Mouse (Mus musculus) hindbrain, embryonic 10.5 days (tissue): ENCODE measurements around the gene 2610301B20Rik. TPM values are rescaled to one million over a fixed set of nuclear protein-coding genes. Genes with fewer than 3 reads are reported as not detected.

Experiments
- DNase-seq: peaks from one replicate; pipeline ENCODE4 v3.0.0-alpha.2; 2017; ENCODE audit warnings: low spot score
- H3K27ac ChIP-seq: fragments of 300-500 bp; sonication (generic); 2 replicates; pipeline ENCODE4 v1.5.1; 2016; ENCODE audit warnings: mild to moderate bottlenecking, moderate library complexity
- H3K27me3 ChIP-seq: fragments of 300-500 bp; sonication (generic); 2 replicates; pipeline ENCODE4 v1.6.1; 2016; ENCODE audit warnings: mild to moderate bottlenecking; ENCODE audit not compliant: poor library complexity, insufficient read depth, severe bottlenecking
- H3K36me3 ChIP-seq: fragments of 300-500 bp; sonication (generic); 2 replicates; pipeline ENCODE4 v1.6.1; 2016; ENCODE audit warnings: mild to moderate bottlenecking, moderate library complexity
- H3K4me1 ChIP-seq: fragments of 300-500 bp; sonication (generic); replicated peaks from 2 replicates; pipeline ENCODE4 v1.6.1; 2016; ENCODE audit warnings: mild to moderate bottlenecking
- H3K4me3 ChIP-seq: fragments of 300-500 bp; sonication (generic); 2 replicates; pipeline ENCODE4 v1.5.1; 2016; ENCODE audit warnings: mild to moderate bottlenecking, moderate library complexity
- H3K9me3 ChIP-seq: fragments of 300-500 bp; sonication (generic); 2 replicates; pipeline ENCODE4 v1.6.1; 2016; ENCODE audit warnings: mild to moderate bottlenecking, moderate library complexity
- WGBS: fragments of 180-500 bp; shearing (Covaris S2); methylation state at CpG from one replicate; pipeline ENCODE4 v1.1.7; 2016; 5-methylcytosine and 5-hydroxymethylcytosine counted together
- polyA plus RNA-seq: library from polyadenylated mRNA; unstranded; fragments of >200 nt; fragmentation: Nextera tagmentation; extraction: Ambion mirVana; gene quantifications from 2 replicates; pipeline ENCODE4 v1.2.1, GENCODE M21; 2016

2610301B20Rik gene
- polyA plus RNA-seq, 1 experiment from 2014 or later = 40.4 TPM

GRCm38 (mm10) chr4:10914766-10915165 lies 40.5 kb downstream of the 2610301B20Rik start:
- Histone ChIP-seq H3K9me3 (no peaks in the 10 kb centered on the region), H3K27me3 (no peaks in the 10 kb centered on the region; the same call in 1 of the 2 replicates), H3K4me3 (no peak overlapping the region), H3K36me3 (no peaks in the 10 kb centered on the region), H3K4me1 (peaks cover 10% of the 10 kb centered on the region), H3K27ac (no peak overlapping the region)
- no peak for DNase-seq
- 73% methylated on average over 2 of the region's 2 CpGs for WGBS

GRCm38 (mm10) chr4:10915271-10915670 lies 41.0 kb downstream of the 2610301B20Rik start:
- Histone ChIP-seq H3K4me3 (no peak overlapping the region), H3K27me3 (no peaks in the 10 kb centered on the region; the same call in 1 of the 2 replicates), H3K36me3 (no peaks in the 10 kb centered on the region), H3K27ac (no peak overlapping the region), H3K9me3 (no peaks in the 10 kb centered on the region), H3K4me1 (peaks cover 10% of the 10 kb centered on the region)
- no peak for DNase-seq
- WGBS = 80% methylated on average over 3 of the region's 3 CpGs

- H3K4me3 ChIP-seq = no peak overlapping the region
- no peaks in the 10 kb centered on the region for H3K9me3 ChIP-seq
- no peak for DNase-seq
- 90% methylated on average over 8 of the region's 8 CpGs for WGBS
- H3K27me3 ChIP-seq = no peaks in the 10 kb centered on the region
- no peak overlapping the region; the same call in 1 of the 2 replicates for H3K27ac ChIP-seq
- H3K36me3 ChIP-seq = no peaks in the 10 kb centered on the region
- H3K4me1 ChIP-seq = peaks cover 10% of the 10 kb centered on the region
Observed at GRCm38 (mm10) chr4:10918402-10918801, 44.1 kb downstream of the 2610301B20Rik start.

GRCm38 (mm10) chr4:10919097-10919496 lies 44.8 kb downstream of the 2610301B20Rik start:
- Histone ChIP-seq H3K9me3 (no peaks in the 10 kb centered on the region), H3K36me3 (no peaks in the 10 kb centered on the region), H3K27ac (0 out of 2 replicates have a peak overlapping the region, but pooled peaks have one; percentile 17), H3K4me1 (peaks cover 8% of the 10 kb centered on the region), H3K27me3 (no peaks in the 10 kb centered on the region), H3K4me3 (no peak overlapping the region)
- WGBS = 56% methylated on average over 5 of the region's 5 CpGs
- DNase-seq = peak; percentile 21

GRCm38 (mm10) chr4:10919530-10919929 lies 45.2 kb downstream of the 2610301B20Rik start:
- no peaks in the 10 kb centered on the region for H3K27me3 ChIP-seq
- DNase-seq = no peak
- no peak overlapping the region for H3K27ac ChIP-seq
- H3K4me3 ChIP-seq = no peak overlapping the region
- H3K9me3 ChIP-seq = no peaks in the 10 kb centered on the region
- WGBS = 83% methylated on average over 3 of the region's 3 CpGs
- H3K36me3 ChIP-seq = no peaks in the 10 kb centered on the region
- H3K4me1 ChIP-seq = peaks cover 8% of the 10 kb centered on the region

- Histone ChIP-seq H3K9me3 (no peaks in the 10 kb centered on the region), H3K27me3 (no peaks in the 10 kb centered on the region), H3K36me3 (no peaks in the 10 kb centered on the region), H3K4me1 (peaks cover 8% of the 10 kb centered on the region), H3K4me3 (no peak overlapping the region), H3K27ac (no peak overlapping the region)
- WGBS = 94% methylated on average over 6 of the region's 6 CpGs
- no peak for DNase-seq
Observed at GRCm38 (mm10) chr4:10919987-10920386, 45.7 kb downstream of the 2610301B20Rik start.

GRCm38 (mm10) chr4:10920622-10921021 lies 46.3 kb downstream of the 2610301B20Rik start:
- Histone ChIP-seq H3K4me3 (no peak overlapping the region), H3K9me3 (no peaks in the 10 kb centered on the region), H3K4me1 (peaks cover 8% of the 10 kb centered on the region), H3K36me3 (no peaks in the 10 kb centered on the region), H3K27ac (no peak overlapping the region), H3K27me3 (no peaks in the 10 kb centered on the region)
- no peak for DNase-seq
- WGBS = 92% methylated on average over 6 of the region's 6 CpGs

- H3K4me1 ChIP-seq = peaks cover 8% of the 10 kb centered on the region
- DNase-seq = no peak
- 86% methylated on average over 6 of the region's 6 CpGs for WGBS
- H3K27ac ChIP-seq = no peak overlapping the region
- H3K36me3 ChIP-seq = no peaks in the 10 kb centered on the region
- no peaks in the 10 kb centered on the region for H3K27me3 ChIP-seq
- H3K4me3 ChIP-seq = no peak overlapping the region
- no peaks in the 10 kb centered on the region for H3K9me3 ChIP-seq
Observed at GRCm38 (mm10) chr4:10923180-10923579, 48.9 kb downstream of the 2610301B20Rik start.

- no peak overlapping the region for H3K27ac ChIP-seq
- H3K4me3 ChIP-seq = no peak overlapping the region
- DNase-seq = no peak
- H3K4me1 ChIP-seq = peaks cover 2% of the 10 kb centered on the region; the same call in 1 of the 2 replicates
- no peaks in the 10 kb centered on the region for H3K36me3 ChIP-seq
- H3K27me3 ChIP-seq = no peaks in the 10 kb centered on the region
- WGBS = 81% methylated on average over 2 of the region's 2 CpGs
- no peaks in the 10 kb centered on the region for H3K9me3 ChIP-seq
Observed at GRCm38 (mm10) chr4:10924140-10924539, 49.8 kb downstream of the 2610301B20Rik start.

- no peak overlapping the region for H3K27ac ChIP-seq
- H3K4me3 ChIP-seq = no peak overlapping the region
- no peak for DNase-seq
- no peaks in the 10 kb centered on the region for H3K36me3 ChIP-seq
- WGBS = 89% methylated on average over 5 of the region's 5 CpGs
- no peaks in the 10 kb centered on the region for H3K27me3 ChIP-seq
- H3K9me3 ChIP-seq = no peaks in the 10 kb centered on the region
- no peaks in the 10 kb centered on the region for H3K4me1 ChIP-seq
Observed at GRCm38 (mm10) chr4:10924541-10924940, 50.2 kb downstream of the 2610301B20Rik start.

GRCm38 (mm10) chr4:10926416-10926815 lies 52.1 kb downstream of the 2610301B20Rik start:
- DNase-seq = no peak
- Histone ChIP-seq H3K4me1 (no peaks in the 10 kb centered on the region), H3K27me3 (no peaks in the 10 kb centered on the region), H3K27ac (no peak overlapping the region), H3K4me3 (no peak overlapping the region), H3K9me3 (no peaks in the 10 kb centered on the region), H3K36me3 (no peaks in the 10 kb centered on the region)
- WGBS = 92% methylated on average over 4 of the region's 4 CpGs

GRCm38 (mm10) chr4:10928158-10928557 lies 53.9 kb downstream of the 2610301B20Rik start:
- Histone ChIP-seq H3K9me3 (no peaks in the 10 kb centered on the region), H3K4me1 (no peaks in the 10 kb centered on the region), H3K27ac (no peak overlapping the region), H3K27me3 (no peaks in the 10 kb centered on the region), H3K36me3 (no peaks in the 10 kb centered on the region), H3K4me3 (no peak overlapping the region)
- no peak for DNase-seq
- 94% methylated on average over 6 of the region's 6 CpGs for WGBS

GRCm38 (mm10) chr4:10929726-10930125 lies 55.4 kb downstream of the 2610301B20Rik start:
- 85% methylated on average over 3 of the region's 3 CpGs for WGBS

GRCm38 (mm10) chr4:10931040-10931439 lies 56.7 kb downstream of the 2610301B20Rik start:
- Histone ChIP-seq H3K4me3 (no peak overlapping the region), H3K9me3 (no peaks in the 10 kb centered on the region), H3K36me3 (no peaks in the 10 kb centered on the region), H3K27ac (no peak overlapping the region), H3K27me3 (no peaks in the 10 kb centered on the region), H3K4me1 (no peaks in the 10 kb centered on the region)
- WGBS = 88% methylated on average over 9 of the region's 9 CpGs
- no peak for DNase-seq

More at GRCm38 (mm10) chr4:10929726-10930125, 55.4 kb downstream of the 2610301B20Rik start:
- no peaks in the 10 kb centered on the region for H3K36me3 ChIP-seq
- H3K27me3 ChIP-seq = no peaks in the 10 kb centered on the region
- no peak overlapping the region for H3K4me3 ChIP-seq
- no peak for DNase-seq
- H3K9me3 ChIP-seq = no peaks in the 10 kb centered on the region
- no peaks in the 10 kb centered on the region for H3K4me1 ChIP-seq
- H3K27ac ChIP-seq = no peak overlapping the region
